Mouse (Mus musculus): ENCODE data around the gene Rbpjl. TPM values are rescaled to one million over a fixed set of nuclear protein-coding genes. Genes with fewer than 3 reads are reported as not detected.
A peak's percentile ranks its signal among the peaks of the same experiment; 100 is the strongest.

The Rbpjl gene
- total RNA-seq, 1 experiment from 2014 or later = not detected

- ATAC-seq (replicated peaks; ENCODE audit: insufficient number of reproducible peaks, low FRiP score, low TSS enrichment, poor library complexity, severe bottlenecking) = no peak
Measured at GRCm38 (mm10) chr2:164456413-164456812, 53.5 kb downstream of the Rbpjl start.

- no peak for ATAC-seq (replicated peaks; ENCODE audit: insufficient number of reproducible peaks, low FRiP score, low TSS enrichment, poor library complexity, severe bottlenecking)
Measured at GRCm38 (mm10) chr2:164456864-164457300, 53.9 kb downstream of the Rbpjl start, which contains the start of gene Sys1. Gene Sys1 (plus strand): TSS chr2:164456964.

GRCm38 (mm10) chr2:164457942-164458341, 55.0 kb downstream of the Rbpjl start:
- no peak for ATAC-seq (replicated peaks; ENCODE audit: insufficient number of reproducible peaks, low FRiP score, low TSS enrichment, poor library complexity, severe bottlenecking)

- ATAC-seq (replicated peaks; ENCODE audit: insufficient number of reproducible peaks, low FRiP score, low TSS enrichment, poor library complexity, severe bottlenecking) = no peak
Measured at GRCm38 (mm10) chr2:164458535-164458934, 55.6 kb downstream of the Rbpjl start.

GRCm38 (mm10) chr2:164460745-164461551, 58.0 kb downstream of the Rbpjl start, which contains the start of gene Gm20458:
Gene Gm20458 (plus strand): TSS chr2:164460967.
- ATAC-seq (replicated peaks; ENCODE audit: insufficient number of reproducible peaks, low FRiP score, low TSS enrichment, poor library complexity, severe bottlenecking) = peak; percentile 98

Other genes starting within 250 kb of the Rbpjl start
- not detected in 3 replicates for gene Kcns1, start 232.0 kb upstream of the Rbpjl start, total RNA-seq (2017)
- not detected in 3 replicates for gene Wfdc5, start 220.4 kb upstream of the Rbpjl start, total RNA-seq (2017)
- not detected in 3 replicates for gene Wfdc12, start 212.5 kb upstream of the Rbpjl start, total RNA-seq (2017)
- gene Wfdc15a, start 203.0 kb upstream of the Rbpjl start, total RNA-seq (2017) = not detected in 3 replicates
- gene Wfdc15b, start 181.5 kb upstream of the Rbpjl start, total RNA-seq (2017) = not detected in 3 replicates
- 1.1 to 1.6 TPM in 2 of 3 replicates, not detected in the other for gene Svs2, start 164.7 kb upstream of the Rbpjl start, total RNA-seq (2017)
- not detected in 3 replicates for gene Svs3b, start 146.5 kb upstream of the Rbpjl start, total RNA-seq (2017)
- not detected in 3 replicates for gene Svs4, start 124.7 kb upstream of the Rbpjl start, total RNA-seq (2017)
- not detected in 3 replicates for gene Svs3a, start 113.9 kb upstream of the Rbpjl start, total RNA-seq (2017)
- gene Svs6, start 86.4 kb upstream of the Rbpjl start, total RNA-seq (2017) = not detected in 3 replicates
- not detected in 3 replicates for gene Svs5, start 70.4 kb upstream of the Rbpjl start, total RNA-seq (2017)
- 7.4 to 25.2 TPM (median 20.6 TPM) in 3 replicates for gene Slpi, start 14.0 kb upstream of the Rbpjl start, total RNA-seq (2017)
- gene Matn4, start 2.0 kb downstream of the Rbpjl start, total RNA-seq (2017) = not detected in 3 replicates
- gene Sdc4, start 40.7 kb downstream of the Rbpjl start, total RNA-seq (2017) = 14.1 to 26.0 TPM (median 16.6 TPM) in 3 replicates
- 17.0 to 30.1 TPM (median 24.9 TPM) in 3 replicates for gene Sys1, start 53.8 kb downstream of the Rbpjl start, total RNA-seq (2017)
- 4.9 TPM in 1 of 3 replicates, not detected in the others for gene Gm20458, start 57.8 kb downstream of the Rbpjl start, total RNA-seq (2017)
- gene Trp53tg5, start 70.6 kb downstream of the Rbpjl start, total RNA-seq (2017) = 0.68 TPM in 1 of 3 replicates, not detected in the others
- 3.1 to 12.6 TPM (median 7.4 TPM) in 3 replicates for gene Dbndd2, start 83.0 kb downstream of the Rbpjl start, total RNA-seq (2017)
- 12.6 to 37.4 TPM (median 13.3 TPM) in 3 replicates for gene Pigt, start 94.4 kb downstream of the Rbpjl start, total RNA-seq (2017)
- 1.4 TPM in 1 of 3 replicates, not detected in the others for gene Wfdc2, start 159.3 kb downstream of the Rbpjl start, total RNA-seq (2017)
- not detected in 3 replicates for gene Spint3, start 170.3 kb downstream of the Rbpjl start, total RNA-seq (2017)
- 0.87 TPM in 1 of 3 replicates, not detected in the others for gene Wfdc6a, start 182.3 kb downstream of the Rbpjl start, total RNA-seq (2017)
- gene Eppin, start 190.5 kb downstream of the Rbpjl start, total RNA-seq (2017) = not detected in 3 replicates
- gene Wfdc6b, start 210.4 kb downstream of the Rbpjl start, total RNA-seq (2017) = not detected in 3 replicates
- gene Wfdc8, start 210.5 kb downstream of the Rbpjl start, total RNA-seq (2017) = not detected in 3 replicates
- not detected in 3 replicates for gene Wfdc16, start 235.7 kb downstream of the Rbpjl start, total RNA-seq (2017)